Mouse (Mus musculus) thymus, adult 2 months (tissue): ENCODE measurements around the gene Mtrex.

ENCODE experiments used
- CTCF ChIP-seq: fragments of 200-500 bp; IDR thresholded peaks from 2 replicates; pipeline ENCODE4 v1.5.1; 2012; ENCODE audit warnings: mild to moderate bottlenecking, control low read depth, low read length, moderate library complexity, borderline replicate concordance; ENCODE audit not compliant: control insufficient read depth, poor library complexity, insufficient read depth; ENCODE audit errors: extremely low read depth
- POLR2A ChIP-seq: fragments of 200-500 bp; IDR thresholded peaks from 2 replicates; pipeline ENCODE4 v1.6.1; 2012; ENCODE audit warnings: mild to moderate bottlenecking, low read length, control low read depth, moderate library complexity; ENCODE audit not compliant: control insufficient read depth, poor library complexity, insufficient read depth; ENCODE audit errors: extremely low read depth

- no peak for TF ChIP-seq CTCF
- no peak for TF ChIP-seq POLR2A
Observed at GRCm38 (mm10) chr13:112963081-112963480, 35.9 kb upstream of the Mtrex start.
